Mouse (Mus musculus) heart, adult 2 months (tissue): ENCODE measurements around the gene Optc. TPM values are rescaled to one million over a fixed set of nuclear protein-coding genes. Genes with fewer than 3 reads are reported as not detected.
A peak's percentile ranks its signal among the peaks of the same experiment; 100 is the strongest.

Source experiments
- DNase-seq, 2 experiments: peaks; one replicate each; pipeline ENCODE4 v3.0.0; 2021
- H3K27ac ChIP-seq: fragments of 200-600 bp; 2 replicates; pipeline ENCODE4 v1.8.1; 2022
- H3K27me3 ChIP-seq: fragments of 200-500 bp; 2 replicates; pipeline ENCODE4 v1.6.1; 2012; ENCODE audit warnings: mild to moderate bottlenecking, low read length, inconsistent platforms, mixed read lengths; ENCODE audit not compliant: control insufficient read depth, insufficient read depth
- H3K36me3 ChIP-seq: fragments of 200-500 bp; 2 replicates; pipeline ENCODE4 v1.6.1; 2012; ENCODE audit warnings: low read length, inconsistent platforms; ENCODE audit not compliant: control insufficient read depth, insufficient read depth
- H3K4me1 ChIP-seq: fragments of 200-500 bp; 2 replicates; pipeline ENCODE4 v1.6.1; 2011; ENCODE audit warnings: low read length; ENCODE audit not compliant: control insufficient read depth, insufficient read depth
- H3K4me3 ChIP-seq: fragments of 200-600 bp; 2 replicates; pipeline ENCODE4 v1.8.1; 2022
- H3K79me2 ChIP-seq: fragments of 200-500 bp; replicated peaks from 2 replicates; pipeline ENCODE4 v1.6.1; 2012; ENCODE audit warnings: mild to moderate bottlenecking, inconsistent platforms, low read length, moderate library complexity, mixed read lengths; ENCODE audit not compliant: control insufficient read depth, insufficient read depth
- H3K9ac ChIP-seq: fragments of 200-500 bp; 2 replicates; pipeline ENCODE4 v1.6.1; 2012; ENCODE audit warnings: low read depth, mild to moderate bottlenecking, control low read depth, inconsistent platforms, low read length, mixed read lengths
- CTCF ChIP-seq: fragments of 200-600 bp; IDR thresholded peaks from 2 replicates; pipeline ENCODE4 v1.8.1; 2022; ENCODE audit warnings: antibody characterized with exemption, mild to moderate bottlenecking, moderate library complexity
- EP300 ChIP-seq: fragments of 200-500 bp; IDR thresholded peaks from 2 replicates; pipeline ENCODE4 v1.6.1; 2011; ENCODE audit warnings: low read depth, low read length, control low read depth; ENCODE audit not compliant: insufficient read depth
- POLR2A ChIP-seq: fragments of 200-500 bp; IDR thresholded peaks from 2 replicates; pipeline ENCODE4 v1.6.1; 2011; ENCODE audit warnings: mild to moderate bottlenecking, low read depth, low read length, control low read depth; ENCODE audit not compliant: insufficient read depth
- WGBS: fragments of 180-500 bp; shearing (Covaris S2); methylation state at CpG from one replicate; pipeline ENCODE4 v1.1.7; 2018; 5-methylcytosine and 5-hydroxymethylcytosine counted together
- intact Hi-C: fragments of 180-260 bp; cut with DNase I; formaldehyde crosslinking; loops from one replicate; pipeline ENCODE4 v1.15.1; 2025
- polyA plus RNA-seq: library from polyadenylated mRNA; depleted of rRNA; stranded (reverse); fragments of >200 nt; gene quantifications from 2 replicates; pipeline ENCODE4 v1.2.3, GENCODE M21; 2012
- total RNA-seq, 2 experiments: library from RNA; stranded (reverse); gene quantifications; 2 replicates each; pipeline ENCODE4 v1.2.3; 2021

The Optc gene
- total and polyA plus RNA-seq, 3 experiments: 0.34 to 2.4 (median 0.36) TPM

- Histone ChIP-seq H3K4me1 (peaks cover 3% of the 10 kb centered on the region; the same call in 1 of the 2 replicates), H3K4me3 (no peak overlapping the region), H3K79me2 (no peaks in the 10 kb centered on the region), H3K27me3 (no peaks in the 10 kb centered on the region), H3K36me3 (no peaks in the 10 kb centered on the region), H3K27ac (no peak overlapping the region), H3K9ac (no peak overlapping the region)
- TF ChIP-seq EP300 (no peak), POLR2A (no peak), CTCF (no peak)
- DNase-seq: no peak
- intact Hi-C loops: no loop called here
- 73% methylated on average over 12 of the region's 12 CpGs for WGBS
Observed at GRCm38 (mm10) chr1:133906420-133906819, 1.4 kb downstream of the Optc start.

GRCm38 (mm10) chr1:133900825-133901224 is 7.0 kb downstream of the Optc start:
- H3K9ac ChIP-seq: no peak overlapping the region
- no peaks in the 10 kb centered on the region for H3K27me3 ChIP-seq
- no peak overlapping the region for H3K27ac ChIP-seq
- intact Hi-C loops: no loop called here
- peaks cover 3% of the 10 kb centered on the region for H3K4me1 ChIP-seq
- no peaks in the 10 kb centered on the region for H3K79me2 ChIP-seq
- no peak for DNase-seq
- H3K4me3 ChIP-seq: no peak overlapping the region
- no peaks in the 10 kb centered on the region for H3K36me3 ChIP-seq
- TF ChIP-seq EP300 (no peak), CTCF (no peak), POLR2A (no peak)
- 86% methylated on average over 9 of the region's 9 CpGs for WGBS

GRCm38 (mm10) chr1:133899043-133899542 is 8.7 kb downstream of the Optc start:
- Histone ChIP-seq H3K79me2 (no peaks in the 10 kb centered on the region), H3K36me3 (no peaks in the 10 kb centered on the region), H3K9ac (no peak overlapping the region), H3K4me1 (peaks cover 8% of the 10 kb centered on the region), H3K27me3 (no peaks in the 10 kb centered on the region), H3K27ac (no peak overlapping the region), H3K4me3 (no peak overlapping the region)
- 62% methylated on average over 9 of the region's 9 CpGs for WGBS
- intact Hi-C loops: loop anchor here (5.0 kb wide), 1 partner anchor 267 kb away; no protein-coding TSS in a partner anchor
- no peak for DNase-seq
- TF ChIP-seq POLR2A (no peak), CTCF (no peak), EP300 (no peak)

GRCm38 (mm10) chr1:133897293-133897692 is 10.5 kb downstream of the Optc start:
- no peak overlapping the region for H3K9ac ChIP-seq
- no peak for TF ChIP-seq EP300
- TF ChIP-seq CTCF: no peak
- TF ChIP-seq POLR2A: no peak
- H3K36me3 ChIP-seq: no peaks in the 10 kb centered on the region
- no peaks in the 10 kb centered on the region for H3K27me3 ChIP-seq
- no peak overlapping the region for H3K27ac ChIP-seq
- intact Hi-C loops: loop anchor here (2.0 to 5.0 kb wide), 2 partner anchors 96 to 265 kb away; partner anchors contain the start of gene Atp2b4
- no peak overlapping the region for H3K4me3 ChIP-seq
- 76% methylated on average over 6 of the region's 6 CpGs for WGBS
- no peaks in the 10 kb centered on the region for H3K79me2 ChIP-seq
- H3K4me1 ChIP-seq: peaks cover 18% of the 10 kb centered on the region
- DNase-seq: no peak

GRCm38 (mm10) chr1:133891489-133891888 is 16.3 kb downstream of the Optc start:
- H3K79me2 ChIP-seq: no peaks in the 10 kb centered on the region
- H3K27ac ChIP-seq: peak overlapping the region; percentile 74
- peak; percentile 72; the same call in 1 of the 2 replicates for TF ChIP-seq EP300
- TF ChIP-seq POLR2A: no peak
- no peak for TF ChIP-seq CTCF
- 13% methylated on average over 5 of the region's 5 CpGs for WGBS
- H3K4me1 ChIP-seq: peaks cover 37% of the 10 kb centered on the region
- H3K27me3 ChIP-seq: no peaks in the 10 kb centered on the region
- no peaks in the 10 kb centered on the region for H3K36me3 ChIP-seq
- intact Hi-C loops: loop anchor here (2.0 kb wide), 1 partner anchor 37 kb away; no protein-coding TSS in a partner anchor
- H3K9ac ChIP-seq: no peak overlapping the region
- peak; percentile 62 to 72 for DNase-seq
- no peak overlapping the region for H3K4me3 ChIP-seq

GRCm38 (mm10) chr1:133889949-133890598 is 17.7 kb downstream of the Optc start:
- TF ChIP-seq POLR2A (no peak), EP300 (0 out of 2 replicates have a peak, but pooled peaks have one; percentile 7)
- Histone ChIP-seq H3K4me3 (no peak overlapping the region), H3K4me1 (peaks cover 31% of the 10 kb centered on the region), H3K27me3 (no peaks in the 10 kb centered on the region), H3K27ac (no peak overlapping the region; the same call in 1 of the 2 replicates), H3K9ac (no peak overlapping the region), H3K79me2 (no peaks in the 10 kb centered on the region), H3K36me3 (no peaks in the 10 kb centered on the region)
- 18% methylated on average over 20 of the region's 20 CpGs for WGBS
- DNase-seq: peak in 1 of 2 experiments; percentile 43
- intact Hi-C loops: loop anchor here (2.0 kb wide), 1 partner anchor 35 kb away; no protein-coding TSS in a partner anchor
